Mouse (Mus musculus) cerebellum, postnatal 10 days (tissue): ENCODE measurements around the gene Irgc1.
A peak's percentile ranks its signal among the peaks of the same experiment; 100 is the strongest.
"Not testable (repeated sequence)": the region's sequence is repeated elsewhere in the genome, so short reads cannot be mapped to it uniquely, and the experiment has no call there.

ENCODE experiments used
- DNase-seq, 2 experiments: peaks; one replicate each; pipeline ENCODE4 v3.0.0; 2021; ENCODE audit warnings: mixed read lengths in 2 of 2

Irgc1 gene

GRCm38 (mm10) chr7:24451855-24452311 is at the start of gene Irgc1:
Gene Irgc1 (minus strand): TSS chr7:24452297.
- no peak for DNase-seq

GRCm38 (mm10) chr7:24501492-24501891 is 49.4 kb upstream of the Irgc1 start:
- peak; percentile 68 for DNase-seq

GRCm38 (mm10) chr7:24500929-24501328 is 48.8 kb upstream of the Irgc1 start:
- peak; percentile 66 to 77 for DNase-seq

GRCm38 (mm10) chr7:24499856-24500577 is 47.9 kb upstream of the Irgc1 start:
- no peak for DNase-seq

- DNase-seq: peak; percentile 67
These were observed 36.2 kb upstream of the Irgc1 start for GRCm38 (mm10) chr7:24488303-24488702.

GRCm38 (mm10) chr7:24487403-24487802 is 35.3 kb upstream of the Irgc1 start:
- DNase-seq: no peak

GRCm38 (mm10) chr7:24486654-24487130 is 34.6 kb upstream of the Irgc1 start:
- DNase-seq: peak; percentile 58 to 62

- no peak for DNase-seq
These were observed 33.4 kb upstream of the Irgc1 start for GRCm38 (mm10) chr7:24485481-24485880.

GRCm38 (mm10) chr7:24483291-24483690 is 31.2 kb upstream of the Irgc1 start:
- DNase-seq: not testable (repeated sequence)

- DNase-seq: no peak
These were observed 30.3 kb upstream of the Irgc1 start for GRCm38 (mm10) chr7:24482208-24483020.

GRCm38 (mm10) chr7:24481474-24482207 is 29.5 kb upstream of the Irgc1 start, which contains the start of gene Cadm4:
Gene Cadm4 (plus strand): TSS chr7:24482023.
- peak; percentile 98 for DNase-seq

GRCm38 (mm10) chr7:24480986-24481473 is 28.9 kb upstream of the Irgc1 start:
- peak in 1 of 2 experiments; percentile 61 for DNase-seq

GRCm38 (mm10) chr7:24480121-24480941 is 28.2 kb upstream of the Irgc1 start:
- peak in 1 of 2 experiments; percentile 38 for DNase-seq

GRCm38 (mm10) chr7:24479685-24480084 is 27.6 kb upstream of the Irgc1 start:
- no peak for DNase-seq

GRCm38 (mm10) chr7:24478911-24479310 is 26.8 kb upstream of the Irgc1 start:
- DNase-seq: no peak

GRCm38 (mm10) chr7:24476856-24477255 is 24.8 kb upstream of the Irgc1 start:
- DNase-seq: no peak

- no peak for DNase-seq
These were observed 24.2 kb upstream of the Irgc1 start for GRCm38 (mm10) chr7:24476338-24476737.

GRCm38 (mm10) chr7:24474811-24475506 is 22.9 kb upstream of the Irgc1 start:
- DNase-seq: peak; percentile 69 to 75

GRCm38 (mm10) chr7:24473913-24474529 is 21.9 kb upstream of the Irgc1 start:
- peak; percentile 87 to 89 for DNase-seq

- DNase-seq: peak; percentile 51 to 67
These were observed 20.8 kb upstream of the Irgc1 start for GRCm38 (mm10) chr7:24472937-24473336.

GRCm38 (mm10) chr7:24472442-24472841 is 20.3 kb upstream of the Irgc1 start:
- DNase-seq: peak; percentile 47 to 51
